Mouse (Mus musculus) stomach, postnatal 0 days (tissue): ENCODE data around the gene Fancg.

Experiments used
- CTCF ChIP-seq: IDR thresholded peaks from 2 replicates; pipeline ENCODE4 v1.5.1; 2016; ENCODE audit warnings: antibody characterized with exemption, low read depth, mild to moderate bottlenecking, moderate library complexity
- EP300 ChIP-seq: optimal IDR thresholded peaks from 2 replicates; pipeline ENCODE3; 2016; ENCODE audit warnings: antibody characterized with exemption

- TF ChIP-seq CTCF (no peak), EP300 (no peak)
Observed at GRCm38 (mm10) chr4:43040881-43041547, 30.7 kb upstream of the Fancg start.
